Mouse (Mus musculus): ENCODE measurements around the gene Sorl1. TPM values are rescaled to one million over a fixed set of nuclear protein-coding genes. Genes with fewer than 3 reads are reported as not detected.
"Not testable (repeated sequence)": the region's sequence is repeated elsewhere in the genome, so short reads cannot be mapped to it uniquely, and the experiment has no call there.

The Sorl1 gene
- polyA plus RNA-seq, 1 experiment from 2014 or later, result 5.0 TPM

- Histone ChIP-seq H3K4me2 (no peak overlapping the region), H3K4me3 (no peak overlapping the region), H3K27ac (no peak overlapping the region), H3K27me3 (no peaks in the 10 kb centered on the region), H3K9ac (no peak overlapping the region), H3K36me3 (no peaks in the 10 kb centered on the region), H3K4me1 (peaks cover 7% of the 10 kb centered on the region), H3K9me3 (no peaks in the 10 kb centered on the region)
- 79% methylated on average over 8 of the region's 8 CpGs for WGBS
- no peak for ATAC-seq (ENCODE audit: insufficient number of reproducible peaks, low FRiP score, low TSS enrichment, low read depth)
Measured at GRCm38 (mm10) chr9:42062269-42062668, 61.8 kb downstream of the Sorl1 start.

GRCm38 (mm10) chr9:42059006-42059405 is 65.1 kb downstream of the Sorl1 start:
- ATAC-seq (ENCODE audit: insufficient number of reproducible peaks, low FRiP score, low TSS enrichment, low read depth); H3K9me3 ChIP-seq; H3K36me3 ChIP-seq; H3K27me3 ChIP-seq; H3K9ac ChIP-seq; H3K27ac ChIP-seq; H3K4me2 ChIP-seq; H3K4me3 ChIP-seq: not testable (repeated sequence)
- 86% methylated on average over 2 of the region's 2 CpGs for WGBS
- peaks cover 10% of the 10 kb centered on the region for H3K4me1 ChIP-seq

GRCm38 (mm10) chr9:42056591-42056990 is 67.5 kb downstream of the Sorl1 start:
- no peaks in the 10 kb centered on the region for H3K9me3 ChIP-seq
- H3K27ac ChIP-seq, result no peak overlapping the region
- no peaks in the 10 kb centered on the region for H3K27me3 ChIP-seq
- no peaks in the 10 kb centered on the region for H3K36me3 ChIP-seq
- H3K4me2 ChIP-seq, result no peak overlapping the region
- 83% methylated on average over 5 of the region's 5 CpGs for WGBS
- no peak for ATAC-seq (ENCODE audit: insufficient number of reproducible peaks, low FRiP score, low TSS enrichment, low read depth)
- no peak overlapping the region for H3K9ac ChIP-seq
- no peak overlapping the region for H3K4me3 ChIP-seq
- H3K4me1 ChIP-seq, result peaks cover 9% of the 10 kb centered on the region; the same call in 1 of the 2 replicates

GRCm38 (mm10) chr9:42055378-42055777 is 68.7 kb downstream of the Sorl1 start:
- no peaks in the 10 kb centered on the region for H3K27me3 ChIP-seq
- no peaks in the 10 kb centered on the region for H3K36me3 ChIP-seq
- no peak for ATAC-seq (ENCODE audit: insufficient number of reproducible peaks, low FRiP score, low TSS enrichment, low read depth)
- H3K27ac ChIP-seq, result no peak overlapping the region
- H3K4me2 ChIP-seq, result no peak overlapping the region
- WGBS, result 90% methylated on average over 4 of the region's 4 CpGs
- no peak overlapping the region for H3K9ac ChIP-seq
- no peaks in the 10 kb centered on the region for H3K9me3 ChIP-seq
- H3K4me1 ChIP-seq, result peaks cover 9% of the 10 kb centered on the region; the same call in 1 of the 2 replicates
- no peak overlapping the region for H3K4me3 ChIP-seq

- H3K27ac ChIP-seq, result no peak overlapping the region
- WGBS, result 70% methylated on average over 20 of the region's 20 CpGs
- no peaks in the 10 kb centered on the region for H3K27me3 ChIP-seq
- no peaks in the 10 kb centered on the region for H3K9me3 ChIP-seq
- H3K36me3 ChIP-seq, result no peaks in the 10 kb centered on the region
- H3K4me2 ChIP-seq, result no peak overlapping the region
- no peak for ATAC-seq (ENCODE audit: insufficient number of reproducible peaks, low FRiP score, low TSS enrichment, low read depth)
- no peak overlapping the region for H3K9ac ChIP-seq
- no peak overlapping the region for H3K4me3 ChIP-seq
- peaks cover 9% of the 10 kb centered on the region; the same call in 1 of the 2 replicates for H3K4me1 ChIP-seq
Measured at GRCm38 (mm10) chr9:42054339-42055272, 69.5 kb downstream of the Sorl1 start.

- whole genome bisulfite sequencing, result 76% methylated on average over 12 of the region's 12 CpGs
- peaks cover 9% of the 10 kb centered on the region; the same call in 1 of the 2 replicates for H3K4me1 ChIP-seq
- H3K9me3 ChIP-seq, result no peaks in the 10 kb centered on the region
- no peak overlapping the region for H3K4me2 ChIP-seq
- H3K27ac ChIP-seq, result no peak overlapping the region
- H3K4me3 ChIP-seq, result no peak overlapping the region
- ATAC-seq (ENCODE audit: insufficient number of reproducible peaks, low FRiP score, low TSS enrichment, low read depth), result no peak
- no peaks in the 10 kb centered on the region for H3K27me3 ChIP-seq
- H3K36me3 ChIP-seq, result no peaks in the 10 kb centered on the region
- H3K9ac ChIP-seq, result no peak overlapping the region
Measured at GRCm38 (mm10) chr9:42053591-42054190, 70.4 kb downstream of the Sorl1 start.

- Histone ChIP-seq H3K9ac (no peak overlapping the region), H3K27me3 (no peaks in the 10 kb centered on the region), H3K4me1 (peaks cover 9% of the 10 kb centered on the region; the same call in 1 of the 2 replicates), H3K36me3 (no peaks in the 10 kb centered on the region), H3K27ac (no peak overlapping the region), H3K4me3 (no peak overlapping the region), H3K4me2 (no peak overlapping the region), H3K9me3 (no peaks in the 10 kb centered on the region)
- 30% methylated on average over 12 of the region's 12 CpGs for WGBS
- ATAC-seq (ENCODE audit: insufficient number of reproducible peaks, low FRiP score, low TSS enrichment, low read depth), result no peak
Measured at GRCm38 (mm10) chr9:42052713-42053356, 71.3 kb downstream of the Sorl1 start.

GRCm38 (mm10) chr9:42048542-42048941 is 75.6 kb downstream of the Sorl1 start:
- H3K27ac ChIP-seq, result no peak overlapping the region
- no peak overlapping the region for H3K4me2 ChIP-seq
- no peak overlapping the region for H3K9ac ChIP-seq
- no peaks in the 10 kb centered on the region for H3K9me3 ChIP-seq
- 60% methylated on average over 2 of the region's 2 CpGs for WGBS
- H3K4me3 ChIP-seq, result no peak overlapping the region
- 0 out of 2 replicates have a peak, but pooled peaks cover 1% of the 10 kb centered on the region for H3K36me3 ChIP-seq
- H3K4me1 ChIP-seq, result peaks cover 5% of the 10 kb centered on the region; the same call in 1 of the 2 replicates
- no peaks in the 10 kb centered on the region for H3K27me3 ChIP-seq
- ATAC-seq (ENCODE audit: insufficient number of reproducible peaks, low FRiP score, low TSS enrichment, low read depth), result no peak

- 71% methylated on average over 5 of the region's 5 CpGs for WGBS
- no peaks in the 10 kb centered on the region for H3K27me3 ChIP-seq
- no peak overlapping the region for H3K4me2 ChIP-seq
- no peak overlapping the region for H3K27ac ChIP-seq
- no peak overlapping the region for H3K9ac ChIP-seq
- no peaks in the 10 kb centered on the region for H3K9me3 ChIP-seq
- H3K36me3 ChIP-seq, result 0 out of 2 replicates have a peak, but pooled peaks cover 3% of the 10 kb centered on the region
- no peak for ATAC-seq (ENCODE audit: insufficient number of reproducible peaks, low FRiP score, low TSS enrichment, low read depth)
- H3K4me3 ChIP-seq, result no peak overlapping the region
- H3K4me1 ChIP-seq, result 0 out of 2 replicates have a peak, but pooled peaks cover 2% of the 10 kb centered on the region
Measured at GRCm38 (mm10) chr9:42047786-42048185, 76.3 kb downstream of the Sorl1 start.

GRCm38 (mm10) chr9:42046248-42046647 is 77.8 kb downstream of the Sorl1 start:
- ATAC-seq (ENCODE audit: insufficient number of reproducible peaks, low FRiP score, low TSS enrichment, low read depth), result no peak
- WGBS, result 91% methylated on average over 11 of the region's 11 CpGs
- Histone ChIP-seq H3K9me3 (no peaks in the 10 kb centered on the region), H3K4me3 (no peak overlapping the region), H3K27ac (no peak overlapping the region), H3K4me2 (no peak overlapping the region), H3K36me3 (0 out of 2 replicates have a peak, but pooled peaks cover 3% of the 10 kb centered on the region), H3K27me3 (no peaks in the 10 kb centered on the region), H3K4me1 (no peaks in the 10 kb centered on the region), H3K9ac (no peak overlapping the region)

- no peak overlapping the region for H3K27ac ChIP-seq
- H3K9ac ChIP-seq, result no peak overlapping the region
- no peak overlapping the region for H3K4me3 ChIP-seq
- H3K27me3 ChIP-seq, result no peaks in the 10 kb centered on the region
- no peak for ATAC-seq (ENCODE audit: insufficient number of reproducible peaks, low FRiP score, low TSS enrichment, low read depth)
- WGBS, result 90% methylated on average over 8 of the region's 8 CpGs
- H3K36me3 ChIP-seq, result 0 out of 2 replicates have a peak, but pooled peaks cover 3% of the 10 kb centered on the region
- H3K4me2 ChIP-seq, result no peak overlapping the region
- no peaks in the 10 kb centered on the region for H3K9me3 ChIP-seq
- H3K4me1 ChIP-seq, result no peaks in the 10 kb centered on the region
Measured at GRCm38 (mm10) chr9:42044651-42045050, 79.4 kb downstream of the Sorl1 start.

All from limb, embryonic 15.5 days (tissue).